In the genomic region with DNA sequence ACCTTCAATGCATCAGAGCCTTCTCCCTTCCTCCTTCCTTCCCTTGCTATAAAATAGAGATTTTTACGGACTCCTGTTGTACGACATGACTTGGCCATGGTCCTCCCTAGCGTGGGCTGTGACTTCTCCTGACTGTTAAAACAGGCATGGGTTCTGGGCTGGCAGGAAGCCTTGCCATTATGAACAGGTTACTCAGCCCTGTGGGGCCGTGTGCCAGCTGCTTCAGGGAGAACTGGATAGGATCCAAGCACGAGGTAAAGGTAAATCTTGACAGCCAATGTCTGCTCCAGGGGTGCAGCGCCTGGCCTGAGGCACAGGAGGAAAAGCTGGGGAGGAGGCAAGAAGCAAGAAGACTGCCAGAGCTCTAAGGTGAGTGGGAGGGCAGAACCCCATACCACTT, we compare ENCODE assay signal across 13 mouse cellular contexts. TPM values are rescaled to one million over a fixed set of nuclear protein-coding genes. Genes with fewer than 3 reads are reported as not detected.
A peak's percentile ranks its signal among the peaks of the same experiment; 100 is the strongest.
DNase-seq lines count a peak whose midpoint lies in the region; ATAC-seq and TF ChIP-seq lines count a peak whose summit lies in the region.
"Had no signal": no experiment of that assay in that cellular context is flagged by ENCODE, and none has a peak within 500 bp of the region (broad histone marks: within the 10 kb centered on the region; RNA-seq: fewer than 3 reads in every experiment).

No protein-coding gene starts in this region.

- 24% methylated on average over 6 of the region's 6 CpGs for WGBS in cerebellum, adult 2 months
- WGBS in lung, embryonic 15.5 days = 52% methylated on average over 6 of the region's 6 CpGs
- WGBS in stomach, postnatal 0 days = 40% methylated on average over 6 of the region's 6 CpGs
- WGBS in midbrain, embryonic 14.5 days = 86% methylated on average over 6 of the region's 6 CpGs

- no peaks in the 10 kb centered on the region for H3K9me3 ChIP-seq in lung, embryonic 15.5 days
- no peaks in the 10 kb centered on the region for H3K9me3 ChIP-seq in stomach, postnatal 0 days (ENCODE audit: control insufficient read depth, low read length)
- H3K9me3 ChIP-seq in midbrain, embryonic 14.5 days (ENCODE audit: control insufficient read depth, low read length) = no peaks in the 10 kb centered on the region
- H3K9me3 ChIP-seq: G1E; limb, embryonic 12.5 days; midbrain, embryonic 13.5 days had no signal

- H3K4me1 ChIP-seq in cerebellum, adult 2 months (ENCODE audit: control insufficient read depth, insufficient read depth, low read length) = no peaks in the 10 kb centered on the region
- H3K4me1 ChIP-seq in lung, embryonic 15.5 days = no peaks in the 10 kb centered on the region
- H3K4me1 ChIP-seq in stomach, postnatal 0 days (replicated peaks; ENCODE audit: control insufficient read depth, insufficient read depth) = no peaks in the 10 kb centered on the region
- H3K4me1 ChIP-seq in midbrain, embryonic 14.5 days (ENCODE audit: control insufficient read depth, insufficient read depth, low read length) = no peaks in the 10 kb centered on the region
- H3K4me1 ChIP-seq: limb, embryonic 12.5 days; midbrain, embryonic 13.5 days had no signal

- no peak for TF ChIP-seq CTCF in cerebellum, adult 2 months (IDR thresholded peaks at IDR 0.05; ENCODE audit: borderline replicate concordance, insufficient read depth, low read depth, low read length)
- no peak for TF ChIP-seq CTCF in stomach, postnatal 0 days (IDR thresholded peaks at IDR 0.05; ENCODE audit: low read depth)

- H3K4me3 ChIP-seq in cerebellum, adult 2 months (replicated peaks; ENCODE audit: insufficient read depth, low read depth, low read length) = no peak overlapping the region
- no peak overlapping the region for H3K4me3 ChIP-seq in lung, embryonic 15.5 days
- H3K4me3 ChIP-seq in stomach, postnatal 0 days (ENCODE audit: low read depth, low read length) = no peak overlapping the region
- H3K4me3 ChIP-seq in midbrain, embryonic 14.5 days (replicated peaks; ENCODE audit: low read depth, low read length) = no peak overlapping the region
- H3K4me3 ChIP-seq: erythroblast, embryonic 14.5 days; limb, embryonic 12.5 days; midbrain, embryonic 13.5 days had no signal

- no peak overlapping the region for H3K9ac ChIP-seq in lung, embryonic 15.5 days
- no peak overlapping the region for H3K9ac ChIP-seq in stomach, postnatal 0 days (ENCODE audit: low read length)
- no peak overlapping the region for H3K9ac ChIP-seq in midbrain, embryonic 14.5 days (replicated peaks; ENCODE audit: low read length)
- H3K9ac ChIP-seq: limb, embryonic 12.5 days; midbrain, embryonic 13.5 days had no signal

- ATAC-seq in lung, embryonic 15.5 days (ENCODE audit: borderline replicate concordance, extremely low read depth, low FRiP score, low TSS enrichment) = peak; percentile 68
- ATAC-seq in stomach, postnatal 0 days (ENCODE audit: low FRiP score, low TSS enrichment) = peak; percentile 89
- ATAC-seq in midbrain, embryonic 14.5 days (ENCODE audit: low FRiP score, low TSS enrichment) = no peak
- ATAC-seq: midbrain, embryonic 13.5 days had no signal

- TF ChIP-seq POLR2A in cerebellum, adult 2 months (IDR thresholded peaks at IDR 0.05; ENCODE audit: borderline replicate concordance, insufficient read depth, low read length) = no peak

- H3K4me2 ChIP-seq in lung, embryonic 15.5 days = no peak overlapping the region
- no peak overlapping the region for H3K4me2 ChIP-seq in stomach, postnatal 0 days (replicated peaks; ENCODE audit: low read depth)
- H3K4me2 ChIP-seq in midbrain, embryonic 14.5 days (ENCODE audit: low read length) = no peak overlapping the region
- H3K4me2 ChIP-seq: limb, embryonic 12.5 days; midbrain, embryonic 13.5 days had no signal

- no peak overlapping the region for H3K27ac ChIP-seq in cerebellum, adult 2 months (ENCODE audit: insufficient read depth, low read length)
- no peak overlapping the region for H3K27ac ChIP-seq in lung, embryonic 15.5 days
- H3K27ac ChIP-seq in stomach, postnatal 0 days (replicated peaks) = no peak overlapping the region
- H3K27ac ChIP-seq in midbrain, embryonic 14.5 days (replicated peaks; ENCODE audit: low read depth, low read length) = no peak overlapping the region
- H3K27ac ChIP-seq: limb, embryonic 12.5 days; midbrain, embryonic 13.5 days had no signal

- TF ChIP-seq EP300 in stomach, postnatal 0 days (optimal IDR thresholded peaks at IDR 0.05) = no peak

- DNase-seq in cerebellum, adult 2 months = peak; percentile 25 to 35
- DNase-seq in cerebellum, adult 11-12 months = no peak
- peak; percentile 7 for DNase-seq in right cerebral cortex, adult 18-20 months
- DNase-seq in right cerebral cortex, postnatal 14 days = no peak
- peak; percentile 87 for DNase-seq in stomach, postnatal 0 days (ENCODE audit: low spot score)
- no peak for DNase-seq in midbrain, embryonic 14.5 days
- DNase-seq in frontal cortex, postnatal 14 days (ENCODE audit: low spot score in 2 of 2) = no peak
- DNase-seq: cerebellum, adult 8-10 months had no signal

- no peaks in the 10 kb centered on the region for H3K36me3 ChIP-seq in lung, embryonic 15.5 days
- H3K36me3 ChIP-seq in stomach, postnatal 0 days (ENCODE audit: control insufficient read depth, insufficient read depth, low read length) = no peaks in the 10 kb centered on the region
- H3K36me3 ChIP-seq in midbrain, embryonic 14.5 days (ENCODE audit: control insufficient read depth, insufficient read depth, low read length) = no peaks in the 10 kb centered on the region
- H3K36me3 ChIP-seq: G1E; limb, embryonic 12.5 days; midbrain, embryonic 13.5 days had no signal

- H3K27me3 ChIP-seq in cerebellum, adult 2 months (ENCODE audit: control insufficient read depth, insufficient read depth, low read length) = no peaks in the 10 kb centered on the region
- H3K27me3 ChIP-seq in lung, embryonic 15.5 days = no peaks in the 10 kb centered on the region
- no peaks in the 10 kb centered on the region for H3K27me3 ChIP-seq in stomach, postnatal 0 days (ENCODE audit: control insufficient read depth, insufficient read depth, low read length)
- no peaks in the 10 kb centered on the region for H3K27me3 ChIP-seq in midbrain, embryonic 14.5 days (ENCODE audit: control insufficient read depth, insufficient read depth, low read length)
- H3K27me3 ChIP-seq: limb, embryonic 12.5 days; midbrain, embryonic 13.5 days had no signal

RNA-seq across cellular contexts. Expression of a gene that starts 9.5 kb away (rescaled TPM):
- 47.3 and 48.5 TPM in 2 replicates for polyA plus RNA-seq in cerebellum, adult 2 months (2012; rRNA removed)
- polyA plus RNA-seq in lung, embryonic 15.5 days (2015; fragmentation: Nextera tagmentation; extraction: Ambion mirVana) = 25.6 and 31.3 TPM in 2 replicates
- 22.6 and 25.9 TPM in 2 replicates for polyA plus RNA-seq in stomach, postnatal 0 days (2015; fragmentation: Nextera tagmentation; extraction: Ambion mirVana)
- 37.7 and 41.1 TPM in 2 replicates for polyA plus RNA-seq in midbrain, embryonic 14.5 days (2014; fragmentation: Nextera tagmentation; extraction: Ambion mirVana)
- polyA plus RNA-seq: erythroblast, embryonic 14.5 days; G1E had no signal

Comparison
In these comparisons a context has a peak if more than half of its experiments do, and no peak if none do; other contexts are left out.
1. DNase-seq: peak in cerebellum, adult 2 months (2 of 2), right cerebral cortex, adult 18-20 months (single experiment) and stomach, postnatal 0 days (single experiment); none in cerebellum, adult 11-12 months (single experiment), right cerebral cortex, postnatal 14 days (single experiment), midbrain, embryonic 14.5 days (single experiment) and frontal cortex, postnatal 14 days (0 of 2).